Mouse (Mus musculus) R1 (cell line): ENCODE data around the gene Cbfa2t2.
A peak's percentile ranks its signal among the peaks of the same experiment; 100 is the strongest.

ENCODE experiments used
- DNase-seq: peaks from one replicate; pipeline ENCODE4 v3.0.0-alpha.2; 2018; ENCODE audit warnings: low read depth, low spot score

Gene Cbfa2t2

GRCm38 (mm10) chr2:154436458-154437190 lies at the start of gene Cbfa2t2:
TSS of gene Cbfa2t2 (plus strand) at chr2:154436481.
- DNase-seq, result peak; percentile 66

DNA sequence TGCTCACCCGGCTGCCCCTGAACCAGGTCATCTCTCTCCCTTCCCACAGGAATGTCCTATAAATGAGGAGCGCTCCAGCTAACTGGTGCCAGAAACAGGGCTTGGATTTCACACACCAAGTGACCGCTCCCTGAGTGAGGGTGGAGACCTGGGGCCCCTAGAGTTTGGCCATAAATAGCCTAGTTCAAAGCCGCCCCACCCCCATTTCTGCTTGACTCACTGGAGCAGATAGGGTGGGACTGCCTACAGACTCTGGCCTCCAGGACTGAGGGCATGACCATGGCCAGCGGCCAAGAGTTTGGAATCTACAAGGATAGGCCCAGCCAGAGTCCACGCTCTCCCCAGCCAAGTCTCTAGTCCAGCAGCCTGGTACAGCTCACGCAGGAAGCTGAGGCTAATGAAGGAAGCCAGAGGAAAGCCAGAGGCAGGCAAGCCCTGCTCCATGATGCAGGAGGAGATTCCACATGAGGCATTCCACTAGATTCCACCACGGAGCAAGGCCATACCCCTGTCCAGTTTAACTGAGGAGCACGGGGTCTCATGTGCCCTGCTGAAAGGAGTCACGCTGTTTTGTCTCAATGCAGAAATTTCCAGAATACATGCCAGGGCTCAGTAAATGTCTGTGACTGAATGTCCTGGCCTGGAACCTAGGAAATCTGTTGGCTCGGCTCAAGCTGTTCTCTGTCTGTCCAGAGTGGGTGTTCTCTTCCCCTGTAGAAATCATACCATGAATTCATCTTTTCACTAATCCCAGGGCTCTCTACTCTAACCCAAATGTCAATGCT lies 45.9 kb upstream of the Cbfa2t2 start:
- DNase-seq, result no peak

DNA sequence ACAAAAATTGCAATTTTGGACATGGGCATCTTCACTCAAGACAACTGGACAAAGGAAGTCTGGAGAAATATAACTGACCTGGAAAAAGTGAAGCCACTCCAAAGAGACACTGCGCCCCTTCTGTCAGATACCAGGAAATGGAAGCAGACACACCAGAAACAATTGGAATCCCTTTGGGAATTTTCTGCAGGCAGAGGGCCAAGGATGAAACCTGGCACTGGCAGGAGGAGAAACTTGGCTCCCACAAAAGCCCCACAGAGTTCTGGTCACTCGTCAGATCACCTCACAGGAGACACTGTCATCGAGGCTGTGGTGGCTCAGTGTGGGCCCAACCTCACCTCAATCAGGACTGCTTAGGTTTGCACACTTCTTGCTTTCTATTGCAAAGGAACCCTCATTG lies 41.7 kb upstream of the Cbfa2t2 start:
- DNase-seq, result no peak

- DNase-seq, result no peak
These were observed 39.8 kb upstream of the Cbfa2t2 start for GRCm38 (mm10) chr2:154396529-154396928.

DNA sequence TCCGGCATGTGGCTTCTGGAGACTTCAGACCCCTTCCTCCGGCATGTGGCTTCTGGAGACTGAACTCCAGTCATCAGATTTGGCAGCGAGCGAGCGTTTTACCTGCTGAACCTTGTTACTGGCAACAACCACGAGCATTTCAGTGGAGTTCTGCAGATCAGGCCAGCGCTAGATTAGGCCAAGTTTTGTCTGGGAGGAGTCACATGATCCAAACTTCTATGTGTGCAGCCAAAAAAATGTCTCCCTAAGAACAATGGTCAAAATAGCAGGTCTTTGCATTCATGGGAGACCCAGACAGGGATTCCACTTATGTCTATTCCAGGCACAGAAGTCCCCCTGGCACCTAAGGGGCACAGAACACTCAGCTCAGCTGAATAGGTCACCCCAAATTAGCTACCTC lies 38.0 kb upstream of the Cbfa2t2 start:
- DNase-seq, result no peak

- DNase-seq, result no peak
These were observed 37.0 kb upstream of the Cbfa2t2 start for GRCm38 (mm10) chr2:154399325-154399724.

DNA sequence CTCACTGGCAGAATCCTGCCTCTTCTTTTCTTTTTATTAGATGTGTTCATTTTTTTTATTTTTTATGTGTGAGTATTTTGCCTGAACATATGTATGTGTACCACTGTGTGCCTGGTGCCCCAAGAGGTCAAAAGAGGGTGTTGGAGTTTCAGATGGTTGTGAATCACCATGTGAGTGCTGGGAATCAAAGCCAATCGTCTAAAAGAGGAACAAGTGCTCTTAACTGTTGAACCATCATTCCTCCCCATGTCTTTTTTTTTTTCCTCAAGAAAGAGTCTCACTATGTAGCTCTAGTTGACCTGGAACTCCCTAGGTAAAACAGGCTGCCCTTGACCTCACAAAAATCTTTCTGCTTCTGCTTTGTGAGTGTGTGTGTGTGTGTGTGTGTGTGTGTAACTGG lies 34.3 kb upstream of the Cbfa2t2 start:
- no peak for DNase-seq

GRCm38 (mm10) chr2:154402811-154403210 lies 33.5 kb upstream of the Cbfa2t2 start:
- no peak for DNase-seq

- DNase-seq, result no peak
These were observed 30.8 kb upstream of the Cbfa2t2 start for GRCm38 (mm10) chr2:154405447-154405994.

DNA sequence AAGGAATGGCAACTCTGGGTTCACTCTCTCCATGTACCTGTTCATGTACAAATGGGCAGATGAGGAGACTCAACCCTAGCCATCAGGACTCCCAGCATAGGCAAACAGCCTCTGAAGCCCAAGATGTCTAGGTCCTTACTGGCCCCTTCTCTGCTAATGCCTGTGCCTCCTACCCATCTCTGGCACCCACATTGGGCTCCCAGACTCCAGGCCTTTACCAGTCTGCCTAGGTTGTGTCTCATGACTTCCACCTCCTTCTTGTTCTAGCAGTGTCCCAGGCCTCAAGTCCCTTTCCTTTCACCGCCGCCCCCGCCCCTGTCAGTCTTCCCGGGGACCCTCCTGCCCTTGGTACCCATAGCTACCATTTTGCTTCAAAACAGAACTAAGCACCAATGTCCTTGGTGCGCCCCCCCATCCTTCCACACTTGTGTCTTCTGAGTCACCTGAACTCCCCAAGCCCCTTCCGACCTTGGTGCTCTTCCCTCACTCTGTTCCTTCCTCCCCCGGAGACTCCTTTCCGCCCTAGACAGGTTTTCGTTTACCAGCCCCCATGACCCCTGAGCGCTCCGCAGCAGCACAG lies 29.1 kb upstream of the Cbfa2t2 start:
- peak; percentile 72 for DNase-seq

GRCm38 (mm10) chr2:154407643-154408445 lies 28.4 kb upstream of the Cbfa2t2 start, which contains the start of gene Snta1:
TSS of gene Snta1 (minus strand) at chr2:154408099.
- DNase-seq, result peak; percentile 87

DNA sequence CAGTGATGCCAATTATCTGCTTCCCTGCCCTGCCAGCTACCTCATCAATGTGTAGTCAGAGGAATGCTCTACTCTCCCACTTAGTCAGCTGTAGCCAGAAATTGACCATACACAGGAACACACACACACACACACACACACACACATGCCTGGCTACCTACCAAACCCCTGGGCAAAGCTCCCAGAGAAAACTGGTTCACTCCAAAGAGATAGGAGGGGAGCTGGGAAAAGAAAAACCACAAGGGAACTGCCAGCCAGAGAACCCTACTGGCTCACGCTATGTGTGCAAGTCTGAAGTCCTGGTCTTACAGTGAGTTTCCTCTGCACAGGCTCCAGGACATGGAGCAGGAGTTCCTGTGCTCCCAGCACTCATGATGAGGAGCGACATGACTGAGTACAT lies 25.9 kb upstream of the Cbfa2t2 start:
- DNase-seq, result no peak

DNA sequence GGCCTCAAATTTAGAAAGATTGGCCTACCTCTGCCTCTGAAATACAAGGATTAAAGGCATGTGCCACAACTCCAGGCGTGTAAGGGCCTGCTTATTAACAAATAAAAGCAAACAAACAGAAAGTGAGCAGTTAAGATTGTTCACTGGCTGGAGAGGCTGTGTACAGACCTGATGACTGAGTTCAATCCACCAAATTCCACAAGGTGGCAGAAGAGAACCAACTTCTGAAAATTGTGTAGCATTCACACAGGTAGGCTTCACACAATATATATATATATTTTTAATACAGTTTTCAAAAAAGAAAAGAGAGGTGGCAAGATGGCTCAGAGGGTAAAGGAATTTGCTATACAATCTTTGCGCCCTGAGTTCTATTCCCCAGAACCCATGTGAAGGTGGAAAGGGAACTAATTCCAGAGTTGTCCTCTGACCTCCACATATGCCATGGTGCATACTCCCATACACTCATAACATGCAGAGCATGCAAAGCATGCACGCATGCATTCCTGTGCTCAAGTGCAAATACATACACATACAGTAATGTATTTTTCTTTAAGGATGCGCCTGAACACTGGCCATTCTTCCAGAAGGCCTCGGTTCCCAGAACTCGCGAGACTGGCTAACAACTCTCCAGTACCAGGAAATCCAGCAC lies 24.1 kb upstream of the Cbfa2t2 start:
- DNase-seq, result peak; percentile 64

GRCm38 (mm10) chr2:154417107-154417506 lies 19.2 kb upstream of the Cbfa2t2 start:
- peak; percentile 90 for DNase-seq

- no peak for DNase-seq
These were observed 18.3 kb upstream of the Cbfa2t2 start for GRCm38 (mm10) chr2:154418001-154418400.

DNA sequence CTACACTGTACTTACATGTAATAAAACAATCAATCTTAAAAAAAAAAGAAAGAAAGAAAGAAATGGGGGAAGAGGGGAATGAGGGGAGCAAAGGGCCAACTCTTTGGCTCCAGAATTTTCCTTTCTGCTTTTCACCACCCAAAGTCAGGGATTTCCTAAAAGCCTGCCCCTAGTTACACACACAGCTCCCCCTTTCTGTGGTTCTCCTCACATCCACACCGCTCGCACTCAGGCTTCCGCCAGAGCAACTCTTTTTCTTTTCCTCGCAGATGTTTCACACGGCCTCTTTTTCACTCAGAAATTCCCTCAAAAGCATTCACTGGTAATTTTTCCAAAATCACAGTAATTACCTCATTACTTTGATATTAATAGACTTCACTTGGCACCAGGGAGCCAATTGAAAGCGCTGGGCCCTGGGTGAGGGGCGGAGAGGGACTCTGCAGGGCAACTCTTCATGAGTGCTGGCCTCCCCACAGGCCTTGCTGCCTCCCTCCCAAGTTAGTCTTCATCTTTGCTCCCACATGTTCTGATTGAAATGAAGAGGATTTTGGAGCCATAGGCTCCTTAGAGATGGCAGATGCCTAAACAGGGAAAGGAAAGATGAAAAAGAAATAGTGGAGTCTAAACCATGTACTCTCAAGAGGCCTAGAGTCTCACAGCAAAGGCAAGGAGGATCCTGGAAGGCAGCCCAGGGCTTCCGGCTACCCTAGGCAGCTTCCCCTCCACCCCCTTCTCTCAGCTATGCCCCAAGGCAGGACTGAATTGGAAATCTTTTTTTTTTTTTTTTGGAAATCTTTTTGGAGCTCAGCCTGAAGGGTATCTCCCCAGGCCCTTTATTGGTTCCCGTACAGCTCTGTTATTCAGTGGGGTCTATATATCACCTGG lies 16.4 kb upstream of the Cbfa2t2 start:
- peak; percentile 53 for DNase-seq

DNA sequence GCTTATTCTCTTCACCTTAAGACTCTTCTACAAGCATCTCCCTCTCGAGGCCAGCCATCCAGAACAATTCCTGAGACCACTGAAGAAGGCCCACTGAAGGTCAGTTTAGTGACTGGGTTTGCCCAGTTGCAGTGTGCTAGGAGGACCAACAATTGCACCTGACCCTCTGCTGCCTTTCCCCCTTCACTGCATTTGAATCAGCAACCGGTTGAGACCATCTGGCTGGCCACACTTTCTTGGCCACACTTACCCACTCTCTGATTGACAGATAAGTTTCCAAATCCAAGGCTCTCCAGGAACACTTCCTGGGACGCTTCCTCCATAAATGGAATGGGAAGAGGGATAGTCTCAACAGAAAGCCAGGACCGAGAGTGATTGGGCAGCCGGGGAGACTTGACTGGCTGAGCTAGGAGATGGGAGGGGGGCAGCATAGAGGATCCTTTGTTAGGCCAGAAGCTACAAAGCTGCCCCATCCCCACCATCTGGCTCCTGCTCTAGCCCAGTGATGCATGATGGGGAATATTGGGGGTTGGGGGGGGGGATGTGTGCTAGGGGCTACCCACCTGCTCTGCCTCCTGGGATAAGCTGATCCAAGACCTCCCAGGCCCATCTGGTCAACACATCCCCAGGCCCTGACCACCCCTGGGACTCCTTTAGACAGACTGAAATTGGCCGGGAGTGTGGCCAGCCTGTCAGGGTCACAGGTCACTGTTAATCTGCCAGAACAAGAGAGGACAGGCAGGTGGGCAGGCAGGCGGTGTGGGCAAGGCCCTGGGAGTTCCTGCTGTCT lies 15.1 kb upstream of the Cbfa2t2 start:
- peak; percentile 82 for DNase-seq

GRCm38 (mm10) chr2:154422181-154422580 lies 14.1 kb upstream of the Cbfa2t2 start:
- DNase-seq, result no peak

DNA sequence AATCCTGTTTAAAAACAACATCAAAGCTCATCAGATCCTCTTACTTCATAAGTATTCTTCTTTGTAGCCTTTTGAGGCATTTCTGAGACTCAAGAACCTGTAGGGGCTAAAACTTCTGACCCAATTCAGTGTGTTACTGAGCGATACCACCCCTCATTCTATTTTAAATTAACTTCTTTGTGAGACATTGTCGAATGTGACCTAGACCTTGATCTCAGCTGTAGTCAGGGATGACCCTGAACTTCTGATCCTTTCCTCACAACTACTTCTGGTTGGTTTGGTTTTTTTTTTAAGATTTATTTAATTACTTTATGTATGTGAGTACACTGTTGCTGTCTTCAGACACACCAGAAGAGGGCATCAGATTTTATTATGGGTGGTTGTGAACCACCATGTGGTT lies 12.7 kb upstream of the Cbfa2t2 start:
- peak; percentile 80 for DNase-seq
